Mouse (Mus musculus) kidney, embryonic 15.5 days (tissue): ENCODE measurements around the gene Tmem91. TPM values are rescaled to one million over a fixed set of nuclear protein-coding genes. Genes with fewer than 3 reads are reported as not detected.

ENCODE experiments used
- ATAC-seq: fragments of 200-750 bp; cut with Nextera tagmentation; replicated peaks from 2 replicates; pipeline ENCODE4 v1.8.0; 2017; ENCODE audit warnings: moderate TSS enrichment; ENCODE audit not compliant: low FRiP score
- H3K27ac ChIP-seq: fragments of 300-500 bp; sonication (generic); 2 replicates; pipeline ENCODE4 v1.5.1; 2015; ENCODE audit warnings: mild to moderate bottlenecking, inconsistent platforms
- H3K27me3 ChIP-seq: fragments of 300-500 bp; sonication (generic); 2 replicates; pipeline ENCODE4 v1.6.1; 2015; ENCODE audit warnings: inconsistent platforms
- H3K36me3 ChIP-seq: fragments of 300-500 bp; sonication (generic); 2 replicates; pipeline ENCODE4 v1.6.1; 2015; ENCODE audit warnings: inconsistent platforms
- H3K4me1 ChIP-seq: fragments of 300-500 bp; sonication (generic); 2 replicates; pipeline ENCODE4 v1.6.1; 2015; ENCODE audit warnings: inconsistent platforms
- H3K4me2 ChIP-seq: fragments of 300-500 bp; sonication (generic); 2 replicates; pipeline ENCODE4 v1.6.1; 2015; ENCODE audit warnings: moderate library complexity, mild to moderate bottlenecking, inconsistent platforms
- H3K4me3 ChIP-seq: fragments of 300-500 bp; sonication (generic); replicated peaks from 2 replicates; pipeline ENCODE4 v1.5.1; 2015; ENCODE audit warnings: mild to moderate bottlenecking, inconsistent platforms
- H3K9ac ChIP-seq: fragments of 300-500 bp; sonication (generic); 2 replicates; pipeline ENCODE4 v1.6.1; 2015; ENCODE audit warnings: mild to moderate bottlenecking, inconsistent platforms
- H3K9me3 ChIP-seq: fragments of 300-500 bp; sonication (generic); replicated peaks from 2 replicates; pipeline ENCODE4 v1.6.1; 2016; ENCODE audit warnings: inconsistent platforms
- WGBS: fragments of 180-500 bp; shearing (Covaris S2); methylation state at CpG from one replicate; pipeline ENCODE4 v1.1.7; 2015; ENCODE audit warnings: mixed read lengths; 5-methylcytosine and 5-hydroxymethylcytosine counted together
- polyA plus RNA-seq: library from polyadenylated mRNA; unstranded; fragments of >200 nt; fragmentation: Nextera tagmentation; extraction: Ambion mirVana; gene quantifications from 2 replicates; pipeline ENCODE4 v1.2.1, GENCODE M21; 2015

Tmem91 gene
- polyA plus RNA-seq, 1 experiment from 2014 or later, result 2.4 TPM

DNA sequence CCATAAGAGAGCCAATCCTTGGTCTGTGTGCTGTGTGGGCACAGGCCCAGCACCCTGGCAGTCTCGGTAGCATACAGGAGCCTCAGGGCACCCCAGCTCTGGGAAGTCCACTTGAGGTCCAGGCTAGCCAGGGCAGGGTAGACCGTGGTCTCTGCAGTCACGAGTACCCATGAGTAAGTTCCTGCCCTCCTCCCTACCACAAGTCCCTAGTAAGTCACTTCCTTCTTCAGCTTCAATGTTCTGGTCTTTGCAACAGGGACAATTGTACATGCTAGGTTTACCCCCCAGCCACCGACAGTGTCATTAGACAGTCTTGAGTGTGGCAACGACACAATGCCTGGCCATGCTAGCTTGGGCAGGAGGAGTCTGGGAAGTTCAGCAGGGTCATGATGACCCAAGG, 42.3 kb downstream of the Tmem91 start:
- ATAC-seq, result no peak
- peaks cover 18% of the 10 kb centered on the region for H3K4me1 ChIP-seq
- H3K27me3 ChIP-seq, result no peaks in the 10 kb centered on the region
- WGBS, result 89% methylated on average over 5 of the region's 5 CpGs
- no peak overlapping the region for H3K27ac ChIP-seq
- H3K9ac ChIP-seq, result no peak overlapping the region
- no peaks in the 10 kb centered on the region for H3K9me3 ChIP-seq
- peaks cover 60% of the 10 kb centered on the region for H3K36me3 ChIP-seq
- H3K4me3 ChIP-seq, result no peak overlapping the region
- H3K4me2 ChIP-seq, result no peak overlapping the region

DNA sequence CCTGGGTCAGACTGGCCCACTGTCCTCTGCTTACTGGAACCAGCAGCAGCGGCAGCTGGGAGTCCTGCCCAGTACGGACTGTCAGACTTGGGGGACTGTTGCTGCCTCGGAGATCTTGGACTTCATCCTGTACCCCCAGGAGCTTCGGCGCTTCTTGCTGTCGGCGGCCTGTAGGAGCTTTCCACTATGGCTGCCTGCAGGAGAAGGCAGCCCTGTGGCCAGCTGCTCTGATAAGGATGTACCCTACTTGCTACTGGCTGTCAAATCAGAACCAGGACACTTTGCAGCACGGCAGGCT, 46.7 kb downstream of the Tmem91 start:
- Histone ChIP-seq H3K4me3 (peak overlapping the region; percentile 51), H3K9ac (peak overlapping the region; percentile 56), H3K9me3 (no peaks in the 10 kb centered on the region), H3K4me1 (peaks cover 33% of the 10 kb centered on the region), H3K36me3 (peaks cover 65% of the 10 kb centered on the region), H3K4me2 (peak overlapping the region; percentile 81), H3K27ac (0 out of 2 replicates have a peak overlapping the region, but pooled peaks have one; percentile 86), H3K27me3 (no peaks in the 10 kb centered on the region)
- 64% methylated on average over 8 of the region's 8 CpGs for WGBS
- no peak for ATAC-seq

DNA sequence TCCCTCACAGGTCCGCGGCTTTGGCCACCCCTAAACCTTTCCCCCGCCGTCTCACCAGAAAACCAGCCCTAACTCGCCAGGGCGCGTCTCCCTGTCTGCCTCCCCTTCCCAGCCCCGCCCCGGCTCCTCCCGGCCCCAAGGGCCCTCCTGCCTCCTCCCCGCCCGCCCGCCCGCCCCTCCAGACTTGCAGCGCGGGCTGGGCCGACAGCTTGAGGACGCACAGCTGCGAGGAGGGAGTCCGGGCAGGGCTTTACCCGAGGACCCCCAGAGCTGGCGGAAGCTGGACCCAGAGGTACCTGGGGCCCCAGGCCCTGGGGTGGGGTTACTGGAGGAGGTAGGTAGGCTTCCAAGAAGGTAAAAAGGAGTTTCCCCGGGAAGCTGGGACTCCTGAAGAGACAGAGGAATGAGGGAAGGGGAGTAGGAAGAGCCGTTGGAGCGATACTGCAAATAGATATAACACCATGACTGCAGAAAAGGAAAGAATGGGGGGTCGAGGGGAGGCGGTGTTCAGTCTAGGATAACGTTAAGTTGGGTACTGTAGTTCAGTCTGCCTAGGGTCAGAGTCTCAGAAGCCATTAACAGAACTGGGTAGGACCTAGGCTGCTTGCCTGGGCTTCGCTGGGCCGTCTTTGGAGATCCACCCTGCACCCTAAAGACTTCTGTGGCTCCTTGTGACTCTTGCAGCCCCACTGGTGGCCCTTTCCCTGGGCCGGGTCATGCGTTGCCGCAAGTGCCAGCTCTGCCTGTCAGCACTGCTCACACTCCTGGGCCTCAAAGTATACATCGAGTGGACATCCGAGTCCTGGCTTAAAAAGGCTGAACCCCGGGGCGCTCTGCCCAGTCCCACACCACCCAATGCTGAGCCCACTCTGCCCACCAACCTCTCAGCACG, 47.3 kb downstream of the Tmem91 start:
- Histone ChIP-seq H3K4me2 (peak overlapping the region; percentile 81), H3K4me1 (peaks cover 33% of the 10 kb centered on the region), H3K9me3 (no peaks in the 10 kb centered on the region), H3K36me3 (peaks cover 65% of the 10 kb centered on the region), H3K27me3 (no peaks in the 10 kb centered on the region), H3K4me3 (peak overlapping the region; percentile 51), H3K9ac (peak overlapping the region; percentile 56), H3K27ac (peak overlapping the region; percentile 86)
- peak; percentile 90 for ATAC-seq
- WGBS, result 13% methylated on average over 38 of the region's 38 CpGs

DNA sequence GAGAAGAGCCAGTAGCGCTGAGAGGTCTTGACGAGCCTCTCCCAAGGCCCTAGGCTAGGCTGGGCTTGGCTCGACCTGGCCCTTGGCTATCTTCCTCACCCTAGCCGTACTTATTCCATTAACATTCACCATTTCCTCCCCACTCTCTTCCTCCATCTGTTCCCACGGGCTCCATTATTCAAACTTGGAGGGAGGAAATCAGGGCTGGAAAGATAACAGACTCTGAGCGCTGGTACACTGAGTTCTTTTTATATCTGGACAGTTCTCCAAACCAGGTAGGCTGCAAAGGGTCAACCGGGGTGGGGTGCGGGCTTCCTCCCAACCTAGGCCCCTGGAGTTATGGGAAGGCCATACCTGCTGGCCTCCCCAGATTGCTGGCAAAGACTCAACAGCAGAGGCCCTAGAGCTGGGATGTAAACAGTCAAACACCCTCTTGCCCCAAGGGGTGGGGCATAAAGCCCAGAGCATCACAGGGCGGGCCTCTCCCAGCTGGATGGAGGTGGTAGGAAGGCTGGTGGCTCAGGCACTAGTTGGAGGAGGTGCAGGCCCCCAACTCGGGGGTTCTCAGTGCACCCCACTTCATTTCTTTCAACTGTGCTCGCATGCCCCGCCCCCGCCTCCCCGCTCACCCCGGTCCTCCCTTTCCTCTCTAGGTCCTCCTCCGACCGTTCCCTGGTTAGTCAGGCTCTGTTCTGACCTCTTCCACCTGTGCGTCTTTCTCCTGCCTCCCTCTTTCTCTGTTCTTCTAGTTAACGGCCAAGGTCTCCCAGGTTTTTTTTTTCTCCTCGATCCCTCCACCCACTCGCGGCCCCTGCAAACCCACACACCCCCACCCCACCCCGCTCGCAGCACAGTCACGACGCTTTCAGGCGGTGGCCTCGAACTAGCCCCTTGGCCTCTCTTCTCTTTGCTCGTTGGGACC, 48.2 kb downstream of the Tmem91 start, which contains the start of gene B3gnt8:
Gene B3gnt8 (plus strand): TSS at position 146 of the 922 bp plus-strand sequence.
- no peaks in the 10 kb centered on the region for H3K9me3 ChIP-seq
- peak within 1 kb of the TSS; percentile 51 for H3K4me3 ChIP-seq
- H3K4me1 ChIP-seq, result peaks cover 33% of the 10 kb centered on the region
- peak within 1 kb of the TSS; percentile 81 for H3K4me2 ChIP-seq
- no peaks in the 10 kb centered on the region for H3K27me3 ChIP-seq
- H3K36me3 ChIP-seq, result peaks cover 65% of the 10 kb centered on the region
- 14% methylated on average over 29 of the region's 29 CpGs for WGBS
- H3K27ac ChIP-seq, result peak within 1 kb of the TSS; percentile 86
- peak; percentile 40 for ATAC-seq
- peak within 1 kb of the TSS; percentile 56 for H3K9ac ChIP-seq

DNA sequence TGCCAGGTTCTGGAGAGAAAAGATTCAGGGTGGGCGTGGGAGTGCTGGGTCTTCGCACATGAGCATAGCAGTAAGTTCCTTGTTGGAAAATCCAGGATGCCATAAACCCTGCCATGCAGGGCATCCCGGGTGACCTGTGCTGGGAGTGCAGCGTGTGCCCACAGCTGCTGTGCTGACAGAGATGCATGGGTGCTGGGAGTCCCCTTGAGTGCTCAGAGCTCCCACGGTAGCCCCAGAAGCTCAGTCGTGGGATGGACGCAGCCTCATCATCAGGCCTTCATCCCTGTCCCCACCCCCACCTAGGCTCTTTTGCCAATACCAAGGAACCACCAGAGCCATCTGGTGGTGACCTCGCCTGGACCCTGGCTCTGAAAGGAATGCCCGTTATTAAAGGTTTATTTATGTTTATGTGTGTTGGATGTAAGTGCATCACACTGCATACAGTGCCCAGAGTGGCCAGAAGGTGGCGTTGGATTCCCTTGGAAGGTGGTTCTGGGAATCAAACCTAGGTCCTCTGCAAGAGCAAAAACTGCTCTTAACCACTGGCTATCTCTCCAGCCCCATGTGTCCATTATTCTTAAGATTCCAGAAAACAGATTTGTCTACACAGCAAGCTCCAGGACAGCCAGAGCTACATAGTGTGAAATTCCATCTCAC, 49.2 kb downstream of the Tmem91 start:
- Histone ChIP-seq H3K9me3 (no peaks in the 10 kb centered on the region), H3K27me3 (no peaks in the 10 kb centered on the region), H3K36me3 (peaks cover 66% of the 10 kb centered on the region), H3K4me3 (no peak overlapping the region), H3K4me2 (no peak overlapping the region), H3K27ac (peak overlapping the region; percentile 86), H3K4me1 (peaks cover 33% of the 10 kb centered on the region), H3K9ac (no peak overlapping the region)
- ATAC-seq, result no peak
- WGBS, result 73% methylated on average over 10 of the region's 10 CpGs

DNA sequence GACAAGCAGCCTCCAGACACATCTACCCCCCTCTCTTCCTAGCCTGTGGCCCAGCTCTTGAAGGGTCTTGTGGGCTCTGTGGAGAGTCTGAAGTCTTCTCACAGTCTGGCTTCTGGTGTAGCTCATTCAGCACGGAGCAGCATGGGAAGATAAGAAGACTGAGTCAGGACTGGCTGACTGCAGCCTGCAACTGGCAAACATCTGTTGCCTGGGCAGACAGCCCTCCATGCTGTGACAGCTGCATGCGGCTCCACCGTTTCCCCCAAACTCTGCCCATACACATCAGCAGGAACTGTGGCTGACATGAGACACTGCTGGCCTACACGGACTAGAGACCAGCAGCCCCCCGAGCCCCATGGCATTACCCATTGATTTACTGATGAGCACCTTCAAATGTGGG, 50.1 kb downstream of the Tmem91 start:
- Histone ChIP-seq H3K27me3 (no peaks in the 10 kb centered on the region), H3K9ac (no peak overlapping the region), H3K36me3 (peaks cover 58% of the 10 kb centered on the region), H3K27ac (no peak overlapping the region), H3K9me3 (no peaks in the 10 kb centered on the region), H3K4me3 (no peak overlapping the region), H3K4me2 (no peak overlapping the region), H3K4me1 (peaks cover 37% of the 10 kb centered on the region)
- WGBS, result 82% methylated on average over 5 of the region's 5 CpGs
- ATAC-seq, result no peak

DNA sequence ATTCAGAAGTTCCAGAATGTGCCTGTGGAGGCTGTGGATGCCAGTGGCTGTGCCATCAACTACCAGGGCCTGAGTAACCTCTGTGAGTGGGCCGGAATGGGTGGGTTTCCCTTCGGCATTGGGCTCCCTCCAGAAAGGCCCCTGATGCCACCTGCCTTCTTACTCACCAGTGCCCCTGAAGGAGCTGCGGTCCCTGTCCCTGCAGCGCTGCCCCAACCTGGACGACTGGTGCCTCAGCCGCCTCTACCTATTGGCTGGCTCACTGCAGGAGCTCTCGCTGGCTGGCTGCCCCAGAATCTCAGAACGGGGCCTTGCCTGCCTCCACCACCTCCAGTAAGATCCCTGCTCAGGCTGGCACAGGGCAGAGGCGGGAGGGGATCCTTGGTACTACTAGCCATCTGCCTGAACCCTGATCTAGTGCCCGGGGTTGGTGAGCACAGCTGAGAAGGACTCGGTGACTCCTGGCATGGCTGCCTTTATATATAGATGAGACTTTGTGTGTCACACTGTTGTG, 51.1 kb downstream of the Tmem91 start:
- no peak for ATAC-seq
- H3K4me1 ChIP-seq, result peaks cover 36% of the 10 kb centered on the region
- H3K9me3 ChIP-seq, result no peaks in the 10 kb centered on the region
- peaks cover 49% of the 10 kb centered on the region for H3K36me3 ChIP-seq
- H3K4me2 ChIP-seq, result no peak overlapping the region
- no peak overlapping the region for H3K9ac ChIP-seq
- H3K27me3 ChIP-seq, result no peaks in the 10 kb centered on the region
- H3K27ac ChIP-seq, result no peak overlapping the region
- 93% methylated on average over 11 of the region's 11 CpGs for WGBS
- H3K4me3 ChIP-seq, result no peak overlapping the region

DNA sequence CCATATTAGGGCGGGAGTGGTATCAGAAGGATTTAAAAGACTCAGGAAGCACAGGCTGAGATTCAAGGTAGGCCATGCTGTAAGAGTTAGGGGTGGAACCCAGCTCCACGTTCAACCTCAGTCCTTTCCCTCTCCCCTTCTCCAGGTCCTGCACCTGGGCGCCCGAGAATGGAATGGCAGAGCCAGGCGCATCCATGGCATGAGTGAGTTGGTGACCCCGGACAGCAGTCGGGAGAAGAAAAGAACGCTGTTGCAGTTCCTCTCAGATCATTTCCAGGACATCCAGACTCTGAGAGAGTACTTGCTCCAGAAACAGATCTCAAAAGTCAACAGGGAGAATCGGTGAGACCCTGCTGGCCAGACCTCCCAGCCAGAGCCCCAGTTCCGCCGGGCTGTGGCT, 54.2 kb downstream of the Tmem91 start:
- H3K27ac ChIP-seq, result no peak overlapping the region
- H3K4me1 ChIP-seq, result peaks cover 10% of the 10 kb centered on the region
- H3K9ac ChIP-seq, result no peak overlapping the region
- no peak overlapping the region for H3K4me2 ChIP-seq
- H3K36me3 ChIP-seq, result peaks cover 48% of the 10 kb centered on the region
- 93% methylated on average over 11 of the region's 11 CpGs for WGBS
- H3K4me3 ChIP-seq, result no peak overlapping the region
- H3K27me3 ChIP-seq, result no peaks in the 10 kb centered on the region
- no peak for ATAC-seq
- no peaks in the 10 kb centered on the region for H3K9me3 ChIP-seq

DNA sequence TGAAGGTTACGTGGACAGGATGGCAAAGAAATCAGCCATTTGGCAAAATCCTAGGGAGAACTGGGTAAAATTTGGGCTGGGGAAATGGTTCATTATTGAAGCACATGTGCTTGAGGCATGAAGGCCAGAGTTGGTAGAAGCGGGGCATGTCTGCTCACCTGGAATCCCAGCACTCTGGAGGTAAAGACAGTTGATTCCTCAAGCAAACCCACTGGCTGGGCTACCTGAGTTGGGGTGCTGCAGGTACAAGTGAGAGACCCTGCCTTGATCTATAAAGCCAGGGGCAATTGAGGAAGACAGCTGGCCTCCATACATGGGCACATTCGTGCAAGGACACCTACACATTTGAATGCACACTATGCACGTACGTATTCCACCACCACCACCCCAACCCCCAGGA, 54.9 kb downstream of the Tmem91 start:
- Histone ChIP-seq H3K27me3 (no peaks in the 10 kb centered on the region), H3K27ac (no peak overlapping the region), H3K4me3 (peak overlapping the region; percentile 65), H3K4me1 (peaks cover 10% of the 10 kb centered on the region), H3K36me3 (peaks cover 45% of the 10 kb centered on the region), H3K9ac (peak overlapping the region; percentile 49; the same call in 1 of the 2 replicates), H3K9me3 (no peaks in the 10 kb centered on the region), H3K4me2 (peak overlapping the region; percentile 60)
- ATAC-seq, result no peak
- WGBS, result 90% methylated on average over 5 of the region's 5 CpGs

DNA sequence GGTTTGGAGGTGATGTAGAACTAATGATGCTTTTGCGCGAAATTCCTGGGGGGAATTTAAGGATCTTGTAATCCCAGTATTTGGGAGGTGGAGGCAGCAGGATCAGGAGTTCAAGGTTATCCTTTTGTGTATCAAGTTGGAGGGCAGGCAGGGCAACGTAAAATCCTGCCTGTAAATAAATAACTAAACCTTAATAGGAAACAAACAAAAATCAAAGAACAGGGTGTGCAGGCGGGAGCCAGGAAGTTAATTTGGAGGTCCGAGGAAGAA, 55.3 kb downstream of the Tmem91 start:
- Histone ChIP-seq H3K4me2 (peak overlapping the region; percentile 60), H3K27ac (peak overlapping the region; percentile 87)

More for the DNA sequence above, 55.3 kb downstream of the Tmem91 start:
- Histone ChIP-seq H3K9ac (peak overlapping the region; percentile 49), H3K36me3 (peaks cover 41% of the 10 kb centered on the region), H3K4me1 (peaks cover 10% of the 10 kb centered on the region), H3K4me3 (peak overlapping the region; percentile 65), H3K9me3 (no peaks in the 10 kb centered on the region), H3K27me3 (no peaks in the 10 kb centered on the region)
- ATAC-seq, result no peak
- 19% methylated on average over 5 of the region's 5 CpGs for WGBS
